Mouse (Mus musculus) testis, adult 10 weeks (tissue): Measurements from ENCODE around the gene Cyp4f14. TPM values are rescaled to one million over a fixed set of nuclear protein-coding genes. Genes with fewer than 3 reads are reported as not detected.

Source experiments
- polyA plus RNA-seq: library from polyadenylated mRNA; stranded (reverse); fragments of 350-450 nt; fragmentation: Illumina TruSeq; extraction: RNeasy Lipid Tissue Mini Kit (QIAGEN cat#74804); gene quantifications from one replicate; pipeline ENCODE4 v1.2.3, GENCODE M21; 2014; ENCODE audit warnings: low read depth, low replicate concordance

Gene Cyp4f14
- 0.59 TPM for polyA plus RNA-seq

DNA sequence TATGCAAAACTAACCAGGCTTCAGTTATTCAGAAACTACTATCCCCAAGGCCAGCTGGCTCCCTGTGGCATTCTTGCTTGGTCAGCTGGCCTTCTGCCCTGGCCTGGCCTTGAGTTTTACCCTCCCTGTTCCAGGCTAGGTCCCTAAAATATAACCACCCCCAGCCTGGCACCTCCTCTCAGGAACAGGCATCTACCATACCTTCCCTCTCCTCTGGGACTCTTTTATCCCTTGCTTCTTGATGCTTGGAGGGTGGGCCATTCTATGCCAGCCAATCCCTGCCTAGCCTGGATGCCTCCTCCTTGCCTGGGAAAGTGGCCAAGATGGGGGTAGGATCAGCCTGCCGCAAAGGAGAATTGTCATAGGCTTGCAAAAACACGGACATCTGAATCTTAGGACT lies at the start of gene Cyp4f14:
TSS of gene Cyp4f14 (minus strand) at position 212 of the 400 bp plus-strand sequence.

GRCm38 (mm10) chr17:32965623-32966290 lies 48.6 kb upstream of the Cyp4f14 start, which contains the start of gene Zfp472:
Gene Zfp472, plus strand, starts transcription at chr17:32965814.

DNA sequence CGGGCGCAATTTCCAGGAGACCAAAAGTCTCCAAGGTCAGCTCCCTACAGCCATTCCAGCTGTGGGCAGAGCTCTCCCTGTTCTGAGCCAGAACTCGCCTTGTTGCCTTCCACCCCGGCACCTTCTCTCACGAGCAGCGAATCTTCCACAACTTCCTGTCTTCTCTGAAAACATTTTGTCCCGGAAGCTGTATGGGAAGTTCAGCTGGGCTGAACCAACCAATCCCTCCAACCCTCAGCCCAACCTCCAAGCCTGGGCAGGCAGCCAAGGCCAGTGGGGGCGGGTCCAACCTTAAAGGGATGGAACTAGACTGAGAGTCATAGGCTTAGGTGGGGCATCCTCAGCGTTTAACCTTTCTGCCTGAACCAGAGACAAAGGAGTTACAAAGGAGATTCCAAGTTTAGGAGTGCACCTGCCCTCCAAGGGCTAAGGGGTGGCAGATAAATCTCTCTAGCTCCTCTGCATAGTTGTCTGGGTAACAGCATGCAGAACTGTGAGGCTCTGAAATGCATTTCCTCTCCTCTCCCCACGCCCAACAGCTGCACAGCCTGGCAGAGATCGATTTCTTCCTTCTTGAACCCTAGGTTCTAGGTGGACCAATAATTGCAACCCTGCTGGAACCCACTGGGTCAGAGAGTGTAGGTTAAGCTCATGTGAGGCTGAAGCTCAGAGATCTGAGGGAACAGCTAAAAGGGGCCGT lies 30.2 kb upstream of the Cyp4f14 start, which contains the start of gene Cyp4f13:
TSS of gene Cyp4f13 (minus strand) at position 188 of the 700 bp plus-strand sequence.

GRCm38 (mm10) chr17:32891239-32892180 lies 25.6 kb downstream of the Cyp4f14 start, which contains the start of gene Zfp870:
Gene Zfp870, minus strand, starts transcription at chr17:32891642.

Other genes starting within 250 kb of the Cyp4f14 start
- gene Cyp4f15, start 231.7 kb downstream of the Cyp4f14 start, polyA plus RNA-seq = 0.29 TPM
- 9.2 TPM for gene Zfp871, start 129.1 kb downstream of the Cyp4f14 start, polyA plus RNA-seq
- gene Zfp811, start 107.4 kb downstream of the Cyp4f14 start, polyA plus RNA-seq = 0.42 TPM
- gene Zfp799, start 87.1 kb downstream of the Cyp4f14 start, polyA plus RNA-seq = 2.0 TPM
- gene Zfp870, start 25.7 kb downstream of the Cyp4f14 start, polyA plus RNA-seq = 2.5 TPM
- 2.5 TPM for gene Cyp4f13, start 30.1 kb upstream of the Cyp4f14 start, polyA plus RNA-seq
- 7.3 TPM for gene Zfp472, start 48.5 kb upstream of the Cyp4f14 start, polyA plus RNA-seq
- gene Zfp952, start 75.8 kb upstream of the Cyp4f14 start, polyA plus RNA-seq = 8.7 TPM
- gene Zfp763, start 116.1 kb upstream of the Cyp4f14 start, polyA plus RNA-seq = 5.3 TPM
- 71.2 TPM for gene 4921501E09Rik, start 150.7 kb upstream of the Cyp4f14 start, polyA plus RNA-seq
- gene Zfp563, start 172.0 kb upstream of the Cyp4f14 start, polyA plus RNA-seq = 13.9 TPM
- 209 TPM for gene Morc2b, start 222.3 kb upstream of the Cyp4f14 start, polyA plus RNA-seq